Mouse (Mus musculus) bone marrow macrophage, adult 2 months (primary cell): Measurements from ENCODE around the gene Homer2. TPM values are rescaled to one million over a fixed set of nuclear protein-coding genes. Genes with fewer than 3 reads are reported as not detected.

ENCODE experiments used
- H3K27ac ChIP-seq: 2 replicates; pipeline ENCODE4 v1.5.1; 2012; ENCODE audit warnings: low read depth, low read length; ENCODE audit not compliant: insufficient read depth
- H3K4me1 ChIP-seq: 2 replicates; pipeline ENCODE4 v1.6.1; 2012; ENCODE audit warnings: low read length; ENCODE audit not compliant: control insufficient read depth, insufficient read depth
- H3K4me3 ChIP-seq: 2 replicates; pipeline ENCODE4 v1.5.1; 2012; ENCODE audit warnings: mild to moderate bottlenecking, low read length, moderate library complexity; ENCODE audit not compliant: insufficient read depth
- CTCF ChIP-seq: IDR thresholded peaks from 2 replicates; pipeline ENCODE4 v1.5.1; 2012; ENCODE audit warnings: low read depth, mild to moderate bottlenecking, low read length, moderate library complexity
- POLR2A ChIP-seq: IDR thresholded peaks from 2 replicates; pipeline ENCODE4 v1.6.1; 2012; ENCODE audit warnings: mild to moderate bottlenecking, low read depth, low read length, borderline replicate concordance
- polyA plus RNA-seq: library from polyadenylated mRNA; stranded (reverse); fragments of >200 nt; gene quantifications from 2 replicates; pipeline ENCODE4 v1.2.4, GENCODE M21; 2012; ENCODE audit not compliant: missing spikeins, insufficient read depth, insufficient read length

Gene Homer2
- polyA plus RNA-seq, 1 experiment: not detected

DNA sequence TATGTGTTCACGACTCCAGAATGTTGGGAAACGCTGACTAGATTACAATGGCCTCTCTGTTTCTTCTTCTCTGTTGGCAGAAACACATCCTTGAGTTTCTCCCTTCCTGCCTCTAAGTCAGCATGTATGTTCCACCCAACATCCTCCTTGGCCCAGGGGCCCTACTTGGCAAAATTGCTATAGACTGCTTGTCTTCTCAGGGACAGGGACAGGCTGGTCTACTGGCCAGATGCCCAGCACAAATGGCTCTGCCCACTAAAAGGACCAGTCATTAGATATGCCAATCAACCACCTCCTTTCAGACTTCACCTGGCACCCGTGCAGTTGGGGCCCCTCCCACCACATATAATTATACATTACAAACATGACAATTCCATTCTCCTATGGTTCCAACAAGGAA, 25.9 kb downstream of the Homer2 start:
- H3K27ac ChIP-seq: no peak overlapping the region
- no peak for TF ChIP-seq CTCF
- no peak for TF ChIP-seq POLR2A
- H3K4me1 ChIP-seq: no peaks in the 10 kb centered on the region
- H3K4me3 ChIP-seq: no peak overlapping the region

DNA sequence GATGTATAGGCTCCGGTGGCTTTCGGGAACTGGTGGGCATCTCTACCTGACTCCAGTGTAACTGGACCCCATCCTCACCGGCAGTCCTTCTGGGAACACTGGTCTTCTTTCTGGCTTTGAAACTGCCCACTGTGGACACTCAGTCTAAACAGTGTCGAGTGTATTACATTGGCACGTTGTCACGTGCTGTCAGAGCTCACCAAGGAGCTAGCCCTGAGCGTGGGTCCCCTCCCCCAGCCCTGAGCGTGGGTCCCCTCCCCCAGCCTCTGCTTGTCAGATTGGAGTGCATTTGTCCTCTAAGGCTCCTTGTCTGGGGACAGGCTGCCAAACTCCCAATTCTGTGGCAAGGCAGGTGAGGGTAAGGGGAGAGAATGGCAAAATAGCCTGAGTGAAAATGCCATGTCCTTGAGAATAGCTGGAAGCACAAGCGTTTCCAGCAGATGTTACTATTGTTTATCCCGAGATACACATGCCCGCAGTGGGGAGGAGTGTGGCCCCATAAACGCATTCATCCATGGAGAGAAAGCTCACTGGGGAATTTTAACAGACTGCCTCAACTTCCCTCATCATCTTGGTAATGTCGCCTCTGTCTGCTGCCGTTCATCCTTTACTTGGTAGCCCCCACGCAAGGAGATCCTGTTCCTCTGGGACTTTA, 33.8 kb downstream of the Homer2 start:
- TF ChIP-seq CTCF (no peak), POLR2A (no peak)

DNA sequence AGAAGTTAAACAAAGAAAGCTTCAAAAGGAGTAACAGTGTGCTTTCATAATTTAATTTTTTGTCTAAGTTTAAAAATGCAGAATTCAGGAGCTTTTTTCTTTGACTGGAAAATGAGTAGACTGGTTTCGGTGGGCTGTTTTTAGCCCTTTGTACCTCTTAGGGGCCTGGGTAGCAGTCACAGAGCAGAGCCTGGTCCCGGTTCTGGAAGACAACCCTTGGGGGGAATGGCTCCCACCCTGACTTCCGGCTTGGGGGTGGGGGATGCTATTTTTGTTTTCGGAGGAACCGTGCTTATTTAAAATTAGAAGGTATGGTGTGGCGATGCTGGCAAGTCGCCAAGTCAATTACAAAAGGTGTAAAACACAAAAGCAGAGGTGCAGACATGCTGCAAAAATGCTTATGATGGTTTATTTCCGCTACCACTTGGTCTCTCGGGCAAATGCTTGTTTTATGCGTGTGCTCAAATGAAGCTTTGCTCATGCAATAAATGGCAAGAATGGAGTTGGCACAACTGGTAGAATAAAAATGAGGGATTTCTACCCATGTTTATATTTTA, 34.5 kb downstream of the Homer2 start:
- no peaks in the 10 kb centered on the region for H3K4me1 ChIP-seq
- no peak overlapping the region for H3K4me3 ChIP-seq
- H3K27ac ChIP-seq: no peak overlapping the region
- no peak for TF ChIP-seq POLR2A
- TF ChIP-seq CTCF: no peak

More for the DNA sequence above, 33.8 kb downstream of the Homer2 start:
- Histone ChIP-seq H3K27ac (no peak overlapping the region), H3K4me1 (no peaks in the 10 kb centered on the region), H3K4me3 (no peak overlapping the region)

DNA sequence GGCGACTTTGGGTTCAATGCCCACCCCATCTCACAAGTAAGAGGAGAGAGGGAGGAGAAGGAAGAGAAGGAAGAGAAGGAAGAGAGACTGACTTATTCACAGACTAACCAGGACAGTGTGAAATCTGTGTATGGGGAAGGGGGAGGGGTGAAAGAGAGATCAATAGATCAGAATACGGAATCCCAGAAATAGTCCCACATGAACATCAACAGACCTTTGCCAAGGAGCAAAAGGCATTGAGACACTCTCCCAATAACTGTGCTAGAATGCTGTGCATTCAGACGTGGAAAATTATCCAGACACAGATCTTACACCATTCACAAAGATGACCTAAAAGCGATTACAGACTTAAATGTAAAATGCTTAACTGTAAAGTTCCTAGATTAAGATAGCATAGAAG, 40.2 kb downstream of the Homer2 start:
- peaks cover 19% of the 10 kb centered on the region for H3K4me1 ChIP-seq
- no peak overlapping the region for H3K27ac ChIP-seq
- no peak overlapping the region for H3K4me3 ChIP-seq
- no peak for TF ChIP-seq CTCF
- no peak for TF ChIP-seq POLR2A

DNA sequence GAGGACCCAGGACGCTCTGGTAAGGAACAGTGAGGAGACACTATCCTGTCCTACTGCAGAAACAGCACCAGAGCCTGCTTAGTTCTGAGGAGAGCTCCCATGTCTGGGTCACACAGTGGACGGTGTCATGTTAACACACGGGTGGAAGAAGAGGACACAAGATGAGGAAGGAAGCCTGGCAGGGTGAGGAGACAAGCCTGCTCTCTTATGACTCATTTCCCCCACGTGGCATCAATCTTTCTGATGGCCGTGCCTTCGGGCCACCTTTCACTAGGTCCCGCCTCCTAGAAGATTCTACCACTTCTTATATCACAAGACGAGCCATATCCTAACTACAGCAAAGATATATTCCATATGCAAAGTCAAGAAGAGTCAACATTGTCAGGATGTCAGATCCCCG, 40.7 kb downstream of the Homer2 start:
- Histone ChIP-seq H3K4me1 (peaks cover 19% of the 10 kb centered on the region), H3K27ac (peak overlapping the region; percentile 52), H3K4me3 (no peak overlapping the region)
- TF ChIP-seq CTCF: no peak
- TF ChIP-seq POLR2A: no peak

DNA sequence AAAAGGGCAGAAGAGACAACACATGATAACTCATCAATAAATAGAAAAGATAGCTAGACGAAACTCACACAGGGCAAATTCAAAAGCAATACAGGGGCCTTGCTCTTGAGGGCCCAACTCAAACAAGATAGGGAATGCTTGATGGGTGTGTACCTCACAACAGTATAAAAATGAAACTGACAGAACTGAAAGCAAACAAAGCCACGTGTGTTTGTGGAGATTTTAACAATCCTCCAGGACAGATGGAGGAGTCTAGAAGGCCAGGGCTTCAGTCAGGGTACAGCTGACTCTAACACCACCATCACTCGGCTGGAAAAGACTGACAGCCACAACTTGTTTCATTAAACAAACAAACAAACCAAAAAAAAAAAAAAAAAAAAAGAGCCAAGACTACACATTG, 44.3 kb downstream of the Homer2 start:
- Histone ChIP-seq H3K4me1 (peaks cover 19% of the 10 kb centered on the region), H3K27ac (no peak overlapping the region), H3K4me3 (no peak overlapping the region)
- TF ChIP-seq POLR2A (no peak), CTCF (no peak)

DNA sequence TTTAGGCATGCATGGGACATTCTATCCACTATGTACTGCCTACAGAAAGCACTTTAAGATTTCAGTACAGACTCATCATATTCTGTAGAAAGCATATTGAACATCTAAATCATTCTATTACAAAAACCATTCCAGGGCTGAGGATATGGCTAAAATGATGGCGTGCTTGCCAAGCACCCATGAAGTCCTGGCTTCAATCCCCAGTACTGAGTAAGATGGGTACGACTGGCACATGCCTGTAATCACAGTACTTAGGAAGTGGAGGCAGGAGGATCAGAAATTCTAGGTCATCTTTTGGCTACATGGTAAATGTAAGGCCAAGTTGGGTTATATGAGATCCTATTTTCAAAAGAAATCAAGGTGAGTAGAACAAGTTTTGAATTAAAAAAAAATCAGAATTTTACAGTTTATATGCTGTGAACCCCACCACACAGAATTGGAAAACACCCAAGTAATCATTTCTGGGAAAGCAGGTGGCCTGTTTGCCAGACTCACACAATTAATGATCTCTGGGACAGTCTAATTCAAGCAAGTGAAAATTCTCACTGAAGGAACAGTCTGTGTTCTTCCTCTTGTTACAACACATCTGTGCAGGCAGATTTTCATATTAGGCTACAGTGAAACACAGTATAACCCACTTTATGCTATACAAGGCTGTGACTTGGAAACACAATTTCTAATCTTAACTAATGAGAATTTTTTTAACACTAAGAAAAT, 49.5 kb downstream of the Homer2 start:
- no peak overlapping the region for H3K4me3 ChIP-seq

DNA sequence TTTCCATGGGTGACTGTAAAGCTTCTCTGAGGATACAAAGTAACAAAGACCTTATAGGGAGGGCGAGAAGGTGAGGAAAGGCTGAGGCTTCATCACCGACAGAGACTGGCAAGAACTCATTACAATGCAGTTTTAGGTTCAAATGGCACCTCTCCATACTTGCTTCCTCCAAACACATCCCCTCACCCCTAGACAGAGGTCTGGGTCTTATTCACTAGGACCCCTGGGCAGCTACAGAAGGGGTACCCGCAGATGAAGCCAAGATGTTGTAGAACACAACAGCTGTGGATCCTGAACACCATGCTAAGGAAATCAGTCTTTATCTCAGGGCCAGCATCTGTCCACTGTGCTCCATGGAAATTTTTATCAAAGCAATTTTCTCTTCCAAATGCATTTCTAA, 50.3 kb downstream of the Homer2 start:
- TF ChIP-seq POLR2A (no peak), CTCF (no peak)
- H3K27ac ChIP-seq: no peak overlapping the region

More for the DNA sequence above, 49.5 kb downstream of the Homer2 start:
- Histone ChIP-seq H3K4me1 (peaks cover 10% of the 10 kb centered on the region), H3K27ac (no peak overlapping the region)
- TF ChIP-seq CTCF: no peak
- no peak for TF ChIP-seq POLR2A

DNA sequence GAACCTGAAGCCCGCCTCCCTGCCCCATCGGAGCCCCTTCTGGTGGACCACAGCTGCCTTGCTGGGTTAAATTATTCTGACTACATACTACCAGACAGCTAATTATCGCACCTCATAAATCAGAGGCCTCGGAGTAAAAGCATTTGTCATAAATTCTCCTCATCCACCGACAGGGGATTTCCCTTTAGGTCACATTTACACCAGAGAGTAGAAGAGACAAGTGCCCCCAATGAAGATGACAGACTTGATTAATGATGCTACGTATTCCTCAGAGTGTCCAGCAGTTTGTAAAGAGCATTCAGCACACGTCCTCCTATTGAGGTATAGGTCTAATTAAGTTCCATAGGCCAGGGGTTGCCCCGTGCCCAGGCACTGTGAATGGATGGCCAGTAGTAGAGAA, 50.7 kb downstream of the Homer2 start:
- Histone ChIP-seq H3K27ac (no peak overlapping the region), H3K4me1 (peaks cover 10% of the 10 kb centered on the region)
- TF ChIP-seq POLR2A (no peak), CTCF (no peak)

More for the DNA sequence above, 50.3 kb downstream of the Homer2 start:
- Histone ChIP-seq H3K4me3 (no peak overlapping the region), H3K4me1 (peaks cover 10% of the 10 kb centered on the region)

DNA sequence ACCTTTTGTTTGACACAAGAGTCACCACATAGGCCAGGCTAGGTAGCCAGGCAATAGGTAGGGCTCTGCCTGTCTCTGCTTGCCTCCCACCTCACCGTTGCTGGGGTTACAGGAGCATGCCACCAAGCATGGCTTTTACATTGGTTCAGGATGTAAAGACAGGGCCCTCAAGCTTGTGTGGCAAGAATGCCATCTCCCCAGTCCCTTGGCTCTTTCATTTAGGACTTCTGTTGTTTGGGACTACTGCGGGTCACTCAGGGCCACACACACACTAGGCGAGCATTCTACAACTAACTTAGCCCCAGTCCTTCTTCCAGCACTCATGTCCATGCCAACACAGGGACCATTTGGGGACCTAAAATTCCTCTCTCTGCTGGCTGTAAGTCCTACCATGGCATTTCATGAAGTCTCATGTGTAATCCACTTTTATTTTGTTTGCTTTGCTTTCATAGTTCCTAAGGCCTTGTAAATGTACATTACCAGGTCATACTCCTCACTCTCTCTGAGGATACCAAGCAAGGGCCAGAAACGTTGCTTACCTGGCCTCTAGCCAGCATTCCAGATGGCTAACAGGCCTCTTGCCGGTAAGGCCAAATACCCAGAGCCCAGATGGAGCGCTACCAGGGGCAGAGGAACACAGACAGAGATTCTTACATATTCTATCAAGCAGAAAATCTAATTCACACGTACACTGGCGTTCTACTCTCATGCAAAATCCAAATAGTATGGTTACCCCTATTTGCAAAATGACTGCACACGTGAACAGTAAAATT, 52.2 kb downstream of the Homer2 start:
- TF ChIP-seq CTCF (no peak), POLR2A (no peak)
- H3K27ac ChIP-seq: no peak overlapping the region
- no peak overlapping the region for H3K4me3 ChIP-seq
- peaks cover 10% of the 10 kb centered on the region for H3K4me1 ChIP-seq

More for the DNA sequence above, 50.7 kb downstream of the Homer2 start:
- no peak overlapping the region for H3K4me3 ChIP-seq
